Mouse (Mus musculus) CH12.LX (cell line): ENCODE data around the gene Plcd1. TPM values are rescaled to one million over a fixed set of nuclear protein-coding genes. Genes with fewer than 3 reads are reported as not detected.

Source experiments
- DNase-seq: peaks from one replicate; pipeline ENCODE4 v3.0.0-alpha.2; 2013; ENCODE audit errors: extremely low read depth
- H3K27ac ChIP-seq: 2 replicates; pipeline ENCODE4 v1.5.1; 2012; ENCODE audit warnings: low read depth, mild to moderate bottlenecking, control low read depth, moderate library complexity; ENCODE audit not compliant: insufficient read depth
- H3K27me3 ChIP-seq: replicated peaks from 2 replicates; pipeline ENCODE3; 2012; ENCODE audit warnings: inconsistent platforms
- H3K36me3 ChIP-seq, 2 experiments: replicated peaks in 1 of 2; 2 replicates each; pipeline versions ENCODE3 to v1.6.1; 2012; ENCODE audit warnings: inconsistent platforms in 1 of 2, low read length in 1 of 2, mild to moderate bottlenecking in 1 of 2, mixed read lengths in 1 of 2, moderate library complexity in 1 of 2; ENCODE audit not compliant: control insufficient read depth in 1 of 2, insufficient read depth in 1 of 2
- H3K4me1 ChIP-seq, 2 experiments: 2 replicates each; pipeline ENCODE4 v1.6.1; 2012; ENCODE audit warnings: inconsistent platforms in 1 of 2, moderate library complexity in 1 of 2; ENCODE audit not compliant: insufficient read depth in 2 of 2, control insufficient read depth in 1 of 2
- H3K4me2 ChIP-seq: 2 replicates; pipeline ENCODE4 v1.6.1; 2012; ENCODE audit warnings: low read depth, mild to moderate bottlenecking, control low read depth; ENCODE audit not compliant: poor library complexity, insufficient read depth, severe bottlenecking
- H3K4me3 ChIP-seq, 3 experiments: fragments of 150-350 bp in 1 of 3; sonication (generic) in 1 of 3; replicated peaks in 1 of 3; 2 replicates each; pipeline versions ENCODE3 to v1.5.1; 2011 to 2012; ENCODE audit warnings: low read depth in 2 of 3, low read length in 2 of 3, mild to moderate bottlenecking in 2 of 3, moderate library complexity in 2 of 3, control low read depth in 1 of 3, improper control_type of control experiment in 1 of 3, inconsistent platforms in 1 of 3, mixed read lengths in 1 of 3; ENCODE audit not compliant: poor library complexity in 1 of 3
- H3K79me2 ChIP-seq: replicated peaks from 2 replicates; pipeline ENCODE4 v1.6.1; 2012; ENCODE audit warnings: mild to moderate bottlenecking, moderate library complexity; ENCODE audit not compliant: control insufficient read depth, poor library complexity, insufficient read depth, severe bottlenecking; ENCODE audit errors: extremely low read depth
- H3K9ac ChIP-seq: 2 replicates; pipeline ENCODE4 v1.6.1; 2012; ENCODE audit warnings: low read depth, mild to moderate bottlenecking, control low read depth, moderate library complexity; ENCODE audit not compliant: insufficient read depth
- H3K9me3 ChIP-seq: replicated peaks from 2 replicates; pipeline ENCODE3; 2012; ENCODE audit warnings: low read length, inconsistent platforms, mixed read lengths
- BHLHE40 ChIP-seq: IDR thresholded peaks from 2 replicates; pipeline ENCODE4 v1.6.1; 2011; ENCODE audit warnings: mild to moderate bottlenecking, low read depth, low read length, improper control_type of control experiment
- CHD1 ChIP-seq: IDR thresholded peaks from 2 replicates; pipeline ENCODE4 v1.6.1; 2012; ENCODE audit warnings: low read depth, low read length, improper control_type of control experiment, inconsistent platforms
- CTCF ChIP-seq, 2 experiments: IDR thresholded peaks in 1 of 2; conservative IDR thresholded peaks in 1 of 2; 2 replicates each; pipeline ENCODE4 v1.5.1; 2011 to 2012; ENCODE audit warnings: low read depth in 2 of 2, low read length in 2 of 2, improper control_type of control experiment in 1 of 2, inconsistent platforms in 1 of 2, mild to moderate bottlenecking in 1 of 2, moderate library complexity in 1 of 2
- E2F4 ChIP-seq: IDR thresholded peaks from 2 replicates; pipeline ENCODE4 v1.6.1; 2011; ENCODE audit warnings: low read depth, low read length, improper control_type of control experiment; ENCODE audit not compliant: insufficient replicate concordance
- ELF1 ChIP-seq: IDR thresholded peaks from 2 replicates; pipeline ENCODE4 v1.6.1; 2014; ENCODE audit warnings: low read depth, mild to moderate bottlenecking, inconsistent platforms, low read length, improper control_type of control experiment
- EP300 ChIP-seq: IDR thresholded peaks from 2 replicates; pipeline ENCODE4 v1.6.1; 2011; ENCODE audit warnings: low read length, improper control_type of control experiment
- ETS1 ChIP-seq: conservative IDR thresholded peaks from 2 replicates; pipeline ENCODE4 v1.6.1; 2012; ENCODE audit warnings: low read depth, mild to moderate bottlenecking, inconsistent platforms, low read length, improper control_type of control experiment, moderate library complexity
- GABPA ChIP-seq: IDR thresholded peaks from 2 replicates; pipeline ENCODE4 v1.6.1; 2012; ENCODE audit warnings: low read depth, low read length, improper control_type of control experiment, inconsistent platforms; ENCODE audit not compliant: insufficient replicate concordance
- IRF4 ChIP-seq: IDR thresholded peaks from 2 replicates; pipeline ENCODE4 v1.6.1; 2014; ENCODE audit warnings: low read depth, mild to moderate bottlenecking, inconsistent platforms, low read length, improper control_type of control experiment
- JUN ChIP-seq: IDR thresholded peaks from 2 replicates; pipeline ENCODE4 v1.6.1; 2011; ENCODE audit warnings: low read depth, mild to moderate bottlenecking, low read length, improper control_type of control experiment, moderate library complexity; ENCODE audit not compliant: insufficient read depth
- MAFK ChIP-seq: IDR thresholded peaks from 2 replicates; pipeline ENCODE4 v1.6.1; 2011; ENCODE audit warnings: low read length, improper control_type of control experiment; ENCODE audit not compliant: insufficient replicate concordance
- MAZ ChIP-seq: IDR thresholded peaks from 2 replicates; pipeline ENCODE4 v1.6.1; 2012; ENCODE audit warnings: low read depth, mild to moderate bottlenecking, inconsistent platforms, low read length, improper control_type of control experiment, moderate library complexity
- MYC ChIP-seq: IDR thresholded peaks from 2 replicates; pipeline ENCODE4 v1.6.1; 2011; ENCODE audit warnings: low read depth, mild to moderate bottlenecking, improper control_type of control experiment, low read length
- PAX5 ChIP-seq: IDR thresholded peaks from 2 replicates; pipeline ENCODE4 v1.6.1; 2012; ENCODE audit warnings: low read length, inconsistent platforms, mixed read lengths
- POLR2A ChIP-seq: IDR thresholded peaks from 2 replicates; pipeline ENCODE4 v1.6.1; 2011; ENCODE audit warnings: low read depth, mild to moderate bottlenecking, improper control_type of control experiment, low read length
- RAD21 ChIP-seq: IDR thresholded peaks from 2 replicates; pipeline ENCODE4 v1.6.1; 2011; ENCODE audit warnings: low read depth, mild to moderate bottlenecking, low read length, improper control_type of control experiment, moderate library complexity
- RCOR1 ChIP-seq: conservative IDR thresholded peaks from 2 replicates; pipeline ENCODE4 v1.6.1; 2012; ENCODE audit warnings: low read depth, mild to moderate bottlenecking, inconsistent platforms, low read length, improper control_type of control experiment
- SIN3A ChIP-seq: IDR thresholded peaks from 2 replicates; pipeline ENCODE4 v1.6.1; 2012; ENCODE audit warnings: low read length, improper control_type of control experiment, inconsistent platforms
- SMC3 ChIP-seq: IDR thresholded peaks from 2 replicates; pipeline ENCODE4 v1.6.1; 2011; ENCODE audit warnings: low read depth, low read length, improper control_type of control experiment
- TCF12 ChIP-seq: IDR thresholded peaks from 2 replicates; pipeline ENCODE4 v1.6.1; 2014; ENCODE audit warnings: low read depth, mild to moderate bottlenecking, inconsistent platforms, low read length, improper control_type of control experiment
- USF1 ChIP-seq: IDR thresholded peaks from 2 replicates; pipeline ENCODE4 v1.6.1; 2014; ENCODE audit warnings: low read depth, mild to moderate bottlenecking, inconsistent platforms, low read length, improper control_type of control experiment
- USF2 ChIP-seq: conservative IDR thresholded peaks from 2 replicates; pipeline ENCODE4 v1.6.1; 2011; ENCODE audit warnings: low read depth, low read length, improper control_type of control experiment
- ZC3H11A ChIP-seq: IDR thresholded peaks from 2 replicates; pipeline ENCODE4 v1.6.1; 2012; ENCODE audit warnings: low read depth, mild to moderate bottlenecking, inconsistent platforms, low read length, improper control_type of control experiment
- ZKSCAN1 ChIP-seq: IDR thresholded peaks from 2 replicates; pipeline ENCODE4 v1.6.1; 2012; ENCODE audit warnings: low read depth, inconsistent platforms, low read length, improper control_type of control experiment, borderline replicate concordance
- ZMIZ1 ChIP-seq: IDR thresholded peaks from 2 replicates; pipeline ENCODE4 v1.6.1; 2012; ENCODE audit warnings: low read depth, mild to moderate bottlenecking, inconsistent platforms, low read length, improper control_type of control experiment
- ZNF384 ChIP-seq: IDR thresholded peaks from 2 replicates; pipeline ENCODE4 v1.6.1; 2012; ENCODE audit warnings: low read depth, low read length, improper control_type of control experiment, inconsistent platforms
- dilution Hi-C: fragments of 300-500 bp; cut with MboI; formaldehyde crosslinking; loops from 2 replicates; pipeline ENCODE4 v1.14.3; 2020; ENCODE audit warnings: low sequenced_read_pairs; ENCODE audit not compliant: extremely low pct_unique_long_range_greater_than_20kb, extremely low pct_ligation_motif_present
- in situ Hi-C: fragments of 300-500 bp; cut with MboI; formaldehyde crosslinking; loops from 3 replicates; pipeline ENCODE4 v1.14.3; 2019; ENCODE audit warnings: low sequenced_read_pairs, low pct_ligation_motif_present, low pct_unique_long_range_greater_than_20kb, mixed read lengths
- polyA plus RNA-seq: library from polyadenylated mRNA; unstranded; fragments of >175 nt; gene quantifications from 2 replicates; pipeline ENCODE4 v1.2.1, GENCODE M21; 2012; ENCODE audit warnings: low read depth; ENCODE audit not compliant: insufficient read length
- total RNA-seq, 2 experiments: library from RNA; depleted of rRNA; stranded (reverse); fragments of 300-350 nt in 1 of 2; fragments of >200 nt in 1 of 2; gene quantifications; 2 replicates each; pipeline ENCODE4 v1.2.3; 2012 to 2014

Plcd1 gene
- total and polyA plus RNA-seq, 3 experiments = 0.38 to 0.43 TPM; not detected in 1

DNA sequence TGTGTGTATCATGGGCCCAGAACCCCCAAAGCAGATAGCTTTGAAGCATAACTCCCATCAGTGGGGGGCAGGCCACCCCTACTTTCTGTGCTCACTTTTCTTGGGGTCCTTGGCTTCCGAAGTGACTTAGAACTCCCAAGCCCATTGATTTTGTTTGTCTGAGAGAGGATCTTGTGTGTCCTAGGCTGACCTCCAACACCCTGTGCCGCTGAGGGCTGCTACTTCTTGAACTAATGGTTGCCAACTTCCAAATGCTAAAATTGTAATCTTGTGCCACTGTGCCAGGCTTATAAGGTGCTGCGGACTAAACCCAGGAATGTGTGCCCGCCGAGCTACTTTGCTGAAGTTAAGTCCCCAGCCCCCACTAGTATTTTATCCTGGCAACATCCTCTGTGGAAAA is 2.8 kb downstream of the Plcd1 start:
- H3K36me3 ChIP-seq = no peaks in the 10 kb centered on the region
- no peak overlapping the region for H3K27ac ChIP-seq
- dilution Hi-C loops (no loop called here), in situ Hi-C loops (no loop called here)
- H3K9ac ChIP-seq = no peak overlapping the region
- no peak overlapping the region for H3K4me3 ChIP-seq
- DNase-seq = no peak
- H3K4me2 ChIP-seq = no peak overlapping the region
- peaks cover 91% of the 10 kb centered on the region for H3K27me3 ChIP-seq
- TF ChIP-seq SIN3A = no peak
- TF ChIP-seq MAZ = no peak
- TF ChIP-seq GABPA = no peak
- TF ChIP-seq USF1 = no peak
- TF ChIP-seq MYC = no peak
- no peak for TF ChIP-seq PAX5
- no peak for TF ChIP-seq JUN
- TF ChIP-seq ELF1 = no peak
- no peak for TF ChIP-seq RCOR1
- no peak for TF ChIP-seq BHLHE40
- no peak for TF ChIP-seq CTCF (conservative IDR thresholded peaks at IDR 0.05 in 1 of 2, IDR thresholded peaks at IDR 0.05 in 1 of 2; ENCODE audit: low read depth in 2 of 2, low read length in 2 of 2)
- TF ChIP-seq ZC3H11A = no peak
- no peak for TF ChIP-seq ZMIZ1
- TF ChIP-seq TCF12 = no peak
- no peak for TF ChIP-seq RAD21
- no peak for TF ChIP-seq SMC3
- H3K79me2 ChIP-seq = no peaks in the 10 kb centered on the region
- H3K4me1 ChIP-seq = peaks cover 11 to 25% of the 10 kb centered on the region in 2 experiments
- H3K9me3 ChIP-seq = no peaks in the 10 kb centered on the region

GRCm38 (mm10) chr9:119089437-119089836 is 3.9 kb downstream of the Plcd1 start:
- H3K79me2 ChIP-seq = no peaks in the 10 kb centered on the region
- peaks cover 3 to 25% of the 10 kb centered on the region in 2 experiments; a peak in 3 of 4 replicates for H3K4me1 ChIP-seq
- no peak overlapping the region for H3K4me2 ChIP-seq
- no peak overlapping the region for H3K9ac ChIP-seq
- dilution Hi-C loops = no loop called here
- no peak overlapping the region for H3K4me3 ChIP-seq
- in situ Hi-C loops = no loop called here
- no peaks in the 10 kb centered on the region for H3K9me3 ChIP-seq
- peaks cover 91% of the 10 kb centered on the region for H3K27me3 ChIP-seq
- peak; percentile 24 for DNase-seq
- no peaks in the 10 kb centered on the region for H3K36me3 ChIP-seq
- no peak overlapping the region for H3K27ac ChIP-seq
- TF ChIP-seq ZMIZ1 (no peak), TCF12 (no peak), JUN (no peak), RAD21 (no peak), ZC3H11A (no peak), RCOR1 (no peak), IRF4 (no peak), USF2 (no peak), E2F4 (no peak), SMC3 (no peak), CHD1 (no peak), ZNF384 (no peak), EP300 (no peak), ZKSCAN1 (no peak), MAFK (no peak), POLR2A (no peak), PAX5 (no peak), ETS1 (no peak), MAZ (no peak)
